8 mouse cellular contexts compared by ENCODE assay signal in genomic region chr3:105799375-105799774, GRCm38 (mm10). TPM values are rescaled to one million over a fixed set of nuclear protein-coding genes. Genes with fewer than 3 reads are reported as not detected.
A peak's percentile ranks its signal among the peaks of the same experiment; 100 is the strongest.
DNase-seq lines count a peak whose midpoint lies in the region; ATAC-seq and TF ChIP-seq lines count a peak whose summit lies in the region.

No protein-coding gene starts in this region.

- no peak for TF ChIP-seq CTCF in lung, postnatal 0 days (IDR thresholded peaks at IDR 0.05)
- TF ChIP-seq CTCF in olfactory bulb, adult 2 months (IDR thresholded peaks at IDR 0.05; ENCODE audit: insufficient read depth, low read depth, low read length) = no peak

- H3K4me1 ChIP-seq in erythroblast, embryonic 14.5 days (ENCODE audit: control insufficient read depth) = peaks cover 77% of the 10 kb centered on the region
- H3K4me1 ChIP-seq in lung, postnatal 0 days (ENCODE audit: insufficient read depth, low read depth, low read length) = peaks cover 12% of the 10 kb centered on the region; the same call in 1 of the 2 replicates
- peaks cover 18% of the 10 kb centered on the region; the same call in 1 of the 2 replicates for H3K4me1 ChIP-seq in limb, embryonic 14.5 days (ENCODE audit: control insufficient read depth, insufficient read depth, low read length)
- peaks cover 4% of the 10 kb centered on the region for H3K4me1 ChIP-seq in olfactory bulb, adult 2 months (ENCODE audit: control insufficient read depth, insufficient read depth, low read length)

- peak overlapping the region; percentile 73 for H3K4me2 ChIP-seq in lung, postnatal 0 days (replicated peaks; ENCODE audit: low read depth, low read length)
- peak overlapping the region; percentile 79; the same call in 1 of the 2 replicates for H3K4me2 ChIP-seq in limb, embryonic 14.5 days (replicated peaks; ENCODE audit: low read depth, low read length, severe bottlenecking)

- H3K9ac ChIP-seq in lung, postnatal 0 days (replicated peaks; ENCODE audit: low read depth) = no peak overlapping the region
- no peak overlapping the region for H3K9ac ChIP-seq in limb, embryonic 14.5 days (ENCODE audit: low read depth, low read length, severe bottlenecking)

- 68% methylated on average over 4 of the region's 4 CpGs for WGBS in lung, postnatal 0 days
- 58% methylated on average over 4 of the region's 4 CpGs for WGBS in limb, embryonic 14.5 days
- WGBS in olfactory bulb, adult 2 months = 52% methylated on average over 4 of the region's 4 CpGs

- no peak overlapping the region for H3K27ac ChIP-seq in lung, postnatal 0 days (ENCODE audit: low read length)
- no peak overlapping the region for H3K27ac ChIP-seq in limb, embryonic 14.5 days (replicated peaks; ENCODE audit: low read depth, low read length)
- no peak overlapping the region for H3K27ac ChIP-seq in olfactory bulb, adult 2 months (ENCODE audit: insufficient read depth, low read depth, low read length)

- no peaks in the 10 kb centered on the region for H3K27me3 ChIP-seq in erythroblast, embryonic 14.5 days (ENCODE audit: control insufficient read depth)
- H3K27me3 ChIP-seq in lung, postnatal 0 days (replicated peaks; ENCODE audit: insufficient read depth, low read length) = no peaks in the 10 kb centered on the region
- H3K27me3 ChIP-seq in limb, embryonic 14.5 days (ENCODE audit: control insufficient read depth, insufficient read depth, low read length) = no peaks in the 10 kb centered on the region

- no peak for ATAC-seq in erythroblast, adult 5-6 weeks (replicated peaks; ENCODE audit: low FRiP score, poor library complexity, severe bottlenecking)
- ATAC-seq in lung, postnatal 0 days = no peak
- no peak for ATAC-seq in limb, embryonic 14.5 days (ENCODE audit: low FRiP score, low read depth)

- no peaks in the 10 kb centered on the region for H3K9me3 ChIP-seq in erythroblast, embryonic 14.5 days (ENCODE audit: control insufficient read depth, low read length)
- no peaks in the 10 kb centered on the region for H3K9me3 ChIP-seq in lung, postnatal 0 days (ENCODE audit: low read length)
- H3K9me3 ChIP-seq in limb, embryonic 14.5 days (ENCODE audit: control insufficient read depth, low read length) = no peaks in the 10 kb centered on the region

- TF ChIP-seq POLR2A in limb, embryonic 14.5 days (IDR thresholded peaks at IDR 0.05; ENCODE audit: borderline replicate concordance, extremely low read depth, insufficient read depth, insufficient read length) = no peak
- TF ChIP-seq POLR2A in olfactory bulb, adult 2 months (IDR thresholded peaks at IDR 0.05; ENCODE audit: insufficient read depth, low read depth, low read length) = no peak

- peak overlapping the region; percentile 99 for H3K4me3 ChIP-seq in erythroblast, embryonic 14.5 days (replicated peaks)
- peak overlapping the region; percentile 91 for H3K4me3 ChIP-seq in lung, postnatal 0 days (ENCODE audit: low read depth, low read length)
- H3K4me3 ChIP-seq in limb, embryonic 14.5 days (replicated peaks; ENCODE audit: low read length) = peak overlapping the region; percentile 70
- H3K4me3 ChIP-seq in olfactory bulb, adult 2 months (ENCODE audit: insufficient read depth, low read depth, low read length) = peak overlapping the region; percentile 14; the same call in 1 of the 2 replicates

- DNase-seq in lung, postnatal 0 days (ENCODE audit: low spot score) = no peak
- no peak for DNase-seq in lung, postnatal 10 days
- no peak for DNase-seq in limb, embryonic 14.5 days (ENCODE audit: low spot score)
- DNase-seq in layer of hippocampus, postnatal 36 days = no peak
- DNase-seq in urinary bladder, postnatal 14 days (ENCODE audit: low spot score) = no peak

- H3K36me3 ChIP-seq in erythroblast, embryonic 14.5 days (ENCODE audit: control insufficient read depth) = peaks cover 11% of the 10 kb centered on the region
- no peaks in the 10 kb centered on the region for H3K36me3 ChIP-seq in lung, postnatal 0 days (ENCODE audit: insufficient read depth, low read length)
- no peaks in the 10 kb centered on the region for H3K36me3 ChIP-seq in limb, embryonic 14.5 days (ENCODE audit: control insufficient read depth, insufficient read depth, low read length)

- no peak for TF ChIP-seq EP300 in lung, postnatal 0 days (IDR thresholded peaks at IDR 0.05)

RNA-seq across cellular contexts. Expression of gene Rap1a, which starts 1.8 kb away (rescaled TPM):
- 2.1 and 3.8 TPM in 2 replicates for polyA plus RNA-seq in erythroblast, embryonic 14.5 days (2012)
- 67.7 and 77.8 TPM in 2 replicates for total RNA-seq in erythroblast, adult 5-6 weeks (2015; ENCODE audit: low replicate concordance)
- total RNA-seq in erythroblast, adult 5-6 weeks (2017; ENCODE audit: low replicate concordance) = 99.3 and 137 TPM in 2 replicates
- polyA plus RNA-seq in lung, postnatal 0 days (2015; fragmentation: Nextera tagmentation; extraction: Ambion mirVana) = 166 and 190 TPM in 2 replicates
- polyA plus RNA-seq in limb, embryonic 14.5 days (2012; rRNA removed) = 35.5 and 45.1 TPM in 2 replicates
- 73.9 and 77.7 TPM in 2 replicates for polyA plus RNA-seq in limb, embryonic 14.5 days (2014; fragmentation: Nextera tagmentation; extraction: Ambion mirVana)
- polyA plus RNA-seq in olfactory bulb, adult 2 months (2012; ENCODE audit: insufficient read depth, insufficient read length, low replicate concordance, missing spikeins) = not detected in 2 replicates
- total RNA-seq in layer of hippocampus, postnatal 36 days (2021) = 100 to 1,000 TPM; 101 to 103 TPM

Comparison
In these comparisons a context has a peak if more than half of its experiments do, and no peak if none do; other contexts are left out.
1. H3K4me3 ChIP-seq: peak in every context shown above with its lines; median percentile 99 in erythroblast, embryonic 14.5 days; 91 in lung, postnatal 0 days; 70 in limb, embryonic 14.5 days; 14 in olfactory bulb, adult 2 months.